Mouse (Mus musculus) heart, embryonic 13.5 days (tissue): ENCODE measurements at regions not wholly inside any gene's neighbourhood (a gene's known extent, or its start where the extent isn't known, plus 50 kb on each side); places are given as distances from the start of the nearest gene placed in this dataset.

Experiments used
- ATAC-seq: fragments of 200-750 bp; cut with Nextera tagmentation; 2 replicates; pipeline ENCODE4 v1.8.0; 2017; ENCODE audit warnings: moderate TSS enrichment; ENCODE audit not compliant: insufficient number of reproducible peaks, low FRiP score, low TSS enrichment; ENCODE audit errors: extremely low read depth
- H3K27ac ChIP-seq: fragments of 300-500 bp; sonication (generic); replicated peaks from 2 replicates; pipeline ENCODE4 v1.5.1; 2015; ENCODE audit warnings: moderate library complexity, mild to moderate bottlenecking, inconsistent platforms
- H3K27me3 ChIP-seq: fragments of 300-500 bp; sonication (generic); replicated peaks from 2 replicates; pipeline ENCODE4 v1.6.1; 2015; ENCODE audit warnings: mild to moderate bottlenecking, inconsistent platforms
- H3K36me3 ChIP-seq: fragments of 300-500 bp; sonication (generic); 2 replicates; pipeline ENCODE4 v1.6.1; 2015; ENCODE audit warnings: mild to moderate bottlenecking, inconsistent platforms
- H3K4me1 ChIP-seq: fragments of 300-500 bp; sonication (generic); 2 replicates; pipeline ENCODE4 v1.6.1; 2015; ENCODE audit warnings: inconsistent platforms
- H3K4me2 ChIP-seq: fragments of 300-500 bp; sonication (generic); 2 replicates; pipeline ENCODE4 v1.6.1; 2015; ENCODE audit warnings: inconsistent platforms, mild to moderate bottlenecking, moderate library complexity
- H3K4me3 ChIP-seq: fragments of 300-500 bp; sonication (generic); 2 replicates; pipeline ENCODE4 v1.5.1; 2015; ENCODE audit warnings: moderate library complexity, mild to moderate bottlenecking, inconsistent platforms
- H3K9ac ChIP-seq: fragments of 300-500 bp; sonication (generic); 2 replicates; pipeline ENCODE4 v1.6.1; 2015; ENCODE audit warnings: inconsistent platforms, mild to moderate bottlenecking, moderate library complexity
- H3K9me3 ChIP-seq: fragments of 300-500 bp; sonication (generic); 2 replicates; pipeline ENCODE4 v1.6.1; 2016; ENCODE audit warnings: inconsistent platforms
- WGBS: fragments of 180-500 bp; shearing (Covaris S2); methylation state at CpG from one replicate; pipeline ENCODE4 v1.1.7; 2015; ENCODE audit warnings: mixed read lengths; 5-methylcytosine and 5-hydroxymethylcytosine counted together

GRCm38 (mm10) chr1:129100997-129101396 lies 172.1 kb upstream of the Thsd7b start:
- peak overlapping the region; percentile 76 for H3K27ac ChIP-seq
- ATAC-seq: no peak; the same call in 1 of the 2 replicates
- no peak overlapping the region for H3K4me3 ChIP-seq

GRCm38 (mm10) chr1:129078274-129078673 lies 194.8 kb upstream of the Thsd7b start:
- no peaks in the 10 kb centered on the region for H3K27me3 ChIP-seq
- no peak overlapping the region for H3K4me2 ChIP-seq
- 55% methylated on average over 3 of the region's 3 CpGs for WGBS
- no peak overlapping the region for H3K4me3 ChIP-seq
- no peaks in the 10 kb centered on the region for H3K36me3 ChIP-seq
- no peak for ATAC-seq
- no peaks in the 10 kb centered on the region for H3K4me1 ChIP-seq
- H3K27ac ChIP-seq: no peak overlapping the region
- no peaks in the 10 kb centered on the region for H3K9me3 ChIP-seq
- H3K9ac ChIP-seq: no peak overlapping the region

More at GRCm38 (mm10) chr1:129100997-129101396, 172.1 kb upstream of the Thsd7b start:
- Histone ChIP-seq H3K4me1 (peaks cover 13% of the 10 kb centered on the region), H3K9ac (no peak overlapping the region), H3K27me3 (no peaks in the 10 kb centered on the region), H3K4me2 (peak overlapping the region; percentile 27), H3K36me3 (no peaks in the 10 kb centered on the region), H3K9me3 (no peaks in the 10 kb centered on the region)
- WGBS: 37% methylated on average over 8 of the region's 8 CpGs

- no peaks in the 10 kb centered on the region for H3K9me3 ChIP-seq
- H3K27ac ChIP-seq: 0 out of 2 replicates have a peak overlapping the region, but pooled peaks have one; percentile 7
- no peak overlapping the region for H3K4me3 ChIP-seq
- ATAC-seq: peak; percentile 58; the same call in 1 of the 2 replicates
- peaks cover 6% of the 10 kb centered on the region; the same call in 1 of the 2 replicates for H3K4me1 ChIP-seq
- H3K27me3 ChIP-seq: no peaks in the 10 kb centered on the region
- no peaks in the 10 kb centered on the region for H3K36me3 ChIP-seq
- H3K4me2 ChIP-seq: no peak overlapping the region
- 34% methylated on average over 6 of the region's 6 CpGs for WGBS
- H3K9ac ChIP-seq: no peak overlapping the region
Observed at GRCm38 (mm10) chr1:129057182-129057581, 215.9 kb upstream of the Thsd7b start.

GRCm38 (mm10) chr1:129055252-129055651 lies 217.8 kb upstream of the Thsd7b start:
- Histone ChIP-seq H3K4me1 (peaks cover 6% of the 10 kb centered on the region; the same call in 1 of the 2 replicates), H3K36me3 (no peaks in the 10 kb centered on the region), H3K4me3 (no peak overlapping the region), H3K27me3 (no peaks in the 10 kb centered on the region), H3K4me2 (no peak overlapping the region), H3K9ac (no peak overlapping the region), H3K27ac (no peak overlapping the region), H3K9me3 (no peaks in the 10 kb centered on the region)
- no peak for ATAC-seq

- H3K9me3 ChIP-seq: no peaks in the 10 kb centered on the region
- no peak overlapping the region for H3K4me2 ChIP-seq
- 63% methylated on average over 5 of the region's 5 CpGs for WGBS
- no peaks in the 10 kb centered on the region for H3K27me3 ChIP-seq
- H3K36me3 ChIP-seq: no peaks in the 10 kb centered on the region
- H3K4me1 ChIP-seq: no peaks in the 10 kb centered on the region
- H3K9ac ChIP-seq: no peak overlapping the region
- no peak overlapping the region for H3K27ac ChIP-seq
- no peak overlapping the region for H3K4me3 ChIP-seq
- ATAC-seq: no peak
Observed at GRCm38 (mm10) chr1:129033707-129034106, 239.4 kb upstream of the Thsd7b start.

- Histone ChIP-seq H3K4me3 (no peak overlapping the region), H3K9me3 (no peaks in the 10 kb centered on the region), H3K36me3 (no peaks in the 10 kb centered on the region), H3K27me3 (no peaks in the 10 kb centered on the region), H3K27ac (no peak overlapping the region), H3K4me1 (no peaks in the 10 kb centered on the region), H3K4me2 (no peak overlapping the region), H3K9ac (no peak overlapping the region)
- ATAC-seq: no peak
- WGBS: 80% methylated on average over 1 of the region's 1 CpGs
Observed at GRCm38 (mm10) chr1:129005899-129006298, 267.2 kb upstream of the Thsd7b start.

- no peak overlapping the region for H3K27ac ChIP-seq
- no peaks in the 10 kb centered on the region for H3K9me3 ChIP-seq
- H3K4me3 ChIP-seq: no peak overlapping the region
- H3K4me2 ChIP-seq: no peak overlapping the region
- H3K9ac ChIP-seq: no peak overlapping the region
- no peaks in the 10 kb centered on the region for H3K4me1 ChIP-seq
- no peak for ATAC-seq
- no peaks in the 10 kb centered on the region for H3K36me3 ChIP-seq
- 58% methylated on average over 2 of the region's 2 CpGs for WGBS
- no peaks in the 10 kb centered on the region for H3K27me3 ChIP-seq
Observed at GRCm38 (mm10) chr1:129002286-129002685, 270.8 kb upstream of the Thsd7b start.

GRCm38 (mm10) chr1:129001766-129002165 lies 271.3 kb upstream of the Thsd7b start:
- Histone ChIP-seq H3K36me3 (no peaks in the 10 kb centered on the region), H3K4me1 (no peaks in the 10 kb centered on the region), H3K27me3 (no peaks in the 10 kb centered on the region), H3K9ac (no peak overlapping the region), H3K4me2 (no peak overlapping the region), H3K4me3 (no peak overlapping the region), H3K9me3 (no peaks in the 10 kb centered on the region), H3K27ac (no peak overlapping the region)
- ATAC-seq: no peak

- Histone ChIP-seq H3K9ac (no peak overlapping the region), H3K27me3 (no peaks in the 10 kb centered on the region), H3K36me3 (no peaks in the 10 kb centered on the region), H3K4me1 (no peaks in the 10 kb centered on the region), H3K9me3 (no peaks in the 10 kb centered on the region), H3K27ac (no peak overlapping the region), H3K4me3 (no peak overlapping the region), H3K4me2 (no peak overlapping the region)
- no peak for ATAC-seq
- WGBS: 52% methylated on average over 5 of the region's 5 CpGs
Observed at GRCm38 (mm10) chr1:128999741-129000517, 273.2 kb upstream of the Thsd7b start.

- H3K4me1 ChIP-seq: no peaks in the 10 kb centered on the region
- no peaks in the 10 kb centered on the region for H3K36me3 ChIP-seq
- H3K27me3 ChIP-seq: no peaks in the 10 kb centered on the region
- no peak for ATAC-seq
- 78% methylated on average over 6 of the region's 6 CpGs for WGBS
- H3K27ac ChIP-seq: no peak overlapping the region
- H3K9me3 ChIP-seq: no peaks in the 10 kb centered on the region
- H3K9ac ChIP-seq: no peak overlapping the region
- no peak overlapping the region for H3K4me3 ChIP-seq
- no peak overlapping the region for H3K4me2 ChIP-seq
Observed at GRCm38 (mm10) chr1:128994655-128995054, 278.4 kb upstream of the Thsd7b start.

GRCm38 (mm10) chr1:128983411-128983810 lies 289.7 kb upstream of the Thsd7b start:
- H3K4me3 ChIP-seq: no peak overlapping the region
- no peaks in the 10 kb centered on the region for H3K27me3 ChIP-seq
- no peak for ATAC-seq
- H3K27ac ChIP-seq: no peak overlapping the region
- H3K36me3 ChIP-seq: no peaks in the 10 kb centered on the region
- H3K4me1 ChIP-seq: no peaks in the 10 kb centered on the region
- H3K9me3 ChIP-seq: no peaks in the 10 kb centered on the region
- H3K9ac ChIP-seq: no peak overlapping the region
- 57% methylated on average over 2 of the region's 2 CpGs for WGBS
- H3K4me2 ChIP-seq: no peak overlapping the region

GRCm38 (mm10) chr1:128975586-128975985 lies 297.5 kb upstream of the Thsd7b start:
- Histone ChIP-seq H3K4me3 (no peak overlapping the region), H3K4me2 (no peak overlapping the region), H3K9me3 (no peaks in the 10 kb centered on the region), H3K9ac (no peak overlapping the region), H3K36me3 (no peaks in the 10 kb centered on the region), H3K4me1 (no peaks in the 10 kb centered on the region), H3K27me3 (no peaks in the 10 kb centered on the region), H3K27ac (no peak overlapping the region)
- ATAC-seq: no peak
- WGBS: 61% methylated on average over 1 of the region's 1 CpGs
